Mouse (Mus musculus) liver, embryonic 18 days (tissue): ENCODE data around the gene H2al3. TPM values are rescaled to one million over a fixed set of nuclear protein-coding genes. Genes with fewer than 3 reads are reported as not detected.

ENCODE experiments used
- polyA plus RNA-seq: library from polyadenylated mRNA; depleted of rRNA; stranded (reverse); fragments of >200 nt; gene quantifications from 2 replicates; pipeline ENCODE4 v1.2.3, GENCODE M21; 2012; rRNA removed

Gene H2al3
- polyA plus RNA-seq = 0.17 and 0.19 TPM in 2 replicates

DNA sequence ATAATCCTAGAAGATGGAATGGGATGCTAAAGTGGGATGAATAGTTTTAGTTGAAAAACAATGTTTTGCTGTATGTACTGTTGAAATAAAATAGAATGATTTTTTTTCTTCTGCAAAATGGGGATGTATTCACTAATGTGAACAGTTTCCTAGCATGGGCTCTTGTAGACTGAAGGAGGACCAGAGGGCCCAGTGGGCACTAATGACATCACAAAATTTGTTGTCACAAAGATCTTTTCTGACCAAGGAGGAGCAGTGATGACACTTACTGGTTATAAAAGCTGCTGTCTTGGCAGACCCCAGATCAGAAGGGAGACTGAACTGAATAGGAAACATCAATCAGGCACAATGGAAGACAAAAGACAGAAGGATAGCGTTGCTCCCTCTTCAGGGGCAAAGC lies at the start of gene H2al3:
H2al3 (plus strand) TSS at position 301 of the 400 bp plus-strand sequence.

DNA sequence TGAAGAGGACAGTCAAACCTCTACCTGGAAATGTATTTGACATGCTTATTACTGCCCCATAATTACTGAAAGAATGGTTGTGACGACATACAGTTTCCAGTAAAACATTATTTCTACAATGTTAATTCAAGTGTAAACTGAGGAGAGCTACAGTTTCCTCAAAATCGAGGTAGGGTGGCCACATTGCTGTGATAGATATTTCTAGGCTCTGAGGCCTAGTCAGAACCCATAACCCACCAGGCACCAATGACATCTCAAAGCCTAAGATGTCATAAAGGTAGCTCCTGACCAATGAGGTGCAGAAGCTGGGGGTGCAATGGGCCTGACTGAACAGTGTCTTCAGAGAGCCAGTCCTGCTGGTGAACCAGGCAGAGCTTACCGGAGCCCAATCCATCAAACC lies 2.9 kb upstream of the H2al3 start, which contains the start of gene Hypm:
Hypm (plus strand) TSS at position 301 of the 400 bp plus-strand sequence.

GRCm38 (mm10) chrX:9885322-9885721 lies 35.8 kb downstream of the H2al3 start, which contains the start of gene Sytl5:
TSS of gene Sytl5 (plus strand) at chrX:9885622.

Other genes with a start within 250 kb of the H2al3 start
- gene Dynlt3, start 186.7 kb upstream of the H2al3 start, polyA plus RNA-seq = 18.7 and 19.7 TPM in 2 replicates
- gene Hypm, start 2.8 kb upstream of the H2al3 start, polyA plus RNA-seq = 0.16 and 0.22 TPM in 2 replicates
- gene Sytl5, start 35.9 kb downstream of the H2al3 start, polyA plus RNA-seq = 0.68 and 0.97 TPM in 2 replicates